Mouse (Mus musculus) 3T3-L1 (cell line): ENCODE data around the gene Nhlrc2.

Source experiments
- DNase-seq: peaks from one replicate; pipeline ENCODE4 v3.0.0-alpha.2; 2015; ENCODE audit warnings: low read depth, low spot score

The Nhlrc2 gene

DNA sequence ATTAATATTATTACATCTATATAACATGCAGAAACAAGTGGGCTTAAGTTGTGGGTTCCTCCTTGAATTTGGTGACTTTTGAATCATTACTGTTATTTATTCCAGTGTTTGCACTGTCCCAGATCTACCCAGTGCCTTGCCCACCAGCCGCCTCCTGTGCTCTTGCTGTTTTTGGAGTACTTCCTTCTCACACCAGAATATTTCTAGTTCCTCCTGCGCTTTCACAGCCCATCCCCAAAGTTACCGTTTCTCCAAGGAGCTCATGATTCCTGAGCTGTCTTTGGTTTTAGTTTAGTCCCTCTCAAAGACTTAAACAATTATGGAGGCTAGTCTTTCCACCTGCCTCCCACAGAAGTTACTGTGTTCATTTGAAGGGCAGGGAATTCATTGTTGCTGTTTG, 15.4 kb downstream of the Nhlrc2 start:
- no peak for DNase-seq

- peak; percentile 56 for DNase-seq
Observed at GRCm38 (mm10) chr19:56565358-56565757, 17.3 kb downstream of the Nhlrc2 start.

- DNase-seq: peak; percentile 79
Observed at GRCm38 (mm10) chr19:56566041-56566440, 18.0 kb downstream of the Nhlrc2 start.

- DNase-seq: no peak
Observed at GRCm38 (mm10) chr19:56566940-56567339, 18.9 kb downstream of the Nhlrc2 start.

DNA sequence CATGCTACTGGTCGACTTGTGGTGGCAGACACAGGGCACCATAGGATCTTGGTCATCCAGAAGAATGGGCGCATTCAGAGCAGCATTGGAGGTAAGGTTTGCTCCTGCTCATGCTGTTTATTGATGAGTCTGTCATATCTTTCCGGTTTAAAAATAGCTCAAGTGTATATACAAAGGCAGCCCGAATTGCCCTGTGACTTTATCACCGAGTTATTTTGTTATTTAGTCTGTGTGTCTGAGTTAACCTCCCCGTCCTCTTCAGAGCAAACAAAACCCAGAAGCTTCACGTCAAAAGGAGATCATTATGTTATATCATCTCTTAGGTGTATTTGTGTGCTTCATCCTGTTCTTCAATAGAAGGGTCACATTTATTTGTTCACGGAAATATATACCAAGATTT, 22.7 kb downstream of the Nhlrc2 start:
- no peak for DNase-seq

- DNase-seq: no peak
Observed at GRCm38 (mm10) chr19:56571234-56571633, 23.2 kb downstream of the Nhlrc2 start.

DNA sequence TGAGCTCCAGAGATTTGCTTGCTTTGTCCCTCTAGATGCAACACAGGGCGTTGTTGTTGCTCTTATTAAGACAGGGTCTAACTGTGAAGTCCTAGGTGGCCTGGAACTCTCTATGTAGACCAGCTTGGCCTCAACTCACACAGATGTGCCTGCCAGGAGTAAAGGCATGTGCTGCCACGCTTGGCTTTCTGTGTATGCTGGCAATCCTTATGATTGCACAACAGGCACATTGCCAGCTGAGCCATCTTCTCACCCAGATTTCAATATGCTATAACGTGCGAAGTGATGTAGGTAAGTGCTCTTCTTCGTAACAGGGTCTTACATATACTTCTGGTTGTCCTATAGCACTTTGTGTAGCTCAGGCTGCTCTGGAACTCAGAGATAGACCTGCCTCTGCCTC, 23.9 kb downstream of the Nhlrc2 start:
- DNase-seq: no peak

- DNase-seq: no peak
Observed at GRCm38 (mm10) chr19:56573184-56573583, 25.1 kb downstream of the Nhlrc2 start.

DNA sequence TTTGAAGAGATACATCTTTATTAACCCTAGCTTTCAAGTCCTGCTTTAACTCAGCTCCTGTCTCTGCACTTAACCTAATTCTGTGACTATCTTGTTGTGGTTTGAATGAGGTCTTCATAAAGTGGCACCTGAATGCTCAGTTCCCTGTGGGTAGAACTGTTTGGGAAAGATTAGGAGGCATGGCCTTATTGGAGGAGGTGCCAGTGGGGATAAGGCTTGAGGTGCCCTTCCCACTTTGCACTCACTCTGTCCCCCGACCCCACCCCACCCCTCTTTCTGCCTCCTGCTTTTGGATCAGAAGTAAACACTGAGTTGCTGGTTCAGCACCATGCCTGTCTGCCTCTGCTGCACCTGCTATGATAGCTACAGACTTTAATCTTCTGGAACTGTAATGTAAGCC, 29.7 kb downstream of the Nhlrc2 start:
- DNase-seq: no peak

- DNase-seq: no peak
Observed at GRCm38 (mm10) chr19:56581981-56582380, 33.9 kb downstream of the Nhlrc2 start.

DNA sequence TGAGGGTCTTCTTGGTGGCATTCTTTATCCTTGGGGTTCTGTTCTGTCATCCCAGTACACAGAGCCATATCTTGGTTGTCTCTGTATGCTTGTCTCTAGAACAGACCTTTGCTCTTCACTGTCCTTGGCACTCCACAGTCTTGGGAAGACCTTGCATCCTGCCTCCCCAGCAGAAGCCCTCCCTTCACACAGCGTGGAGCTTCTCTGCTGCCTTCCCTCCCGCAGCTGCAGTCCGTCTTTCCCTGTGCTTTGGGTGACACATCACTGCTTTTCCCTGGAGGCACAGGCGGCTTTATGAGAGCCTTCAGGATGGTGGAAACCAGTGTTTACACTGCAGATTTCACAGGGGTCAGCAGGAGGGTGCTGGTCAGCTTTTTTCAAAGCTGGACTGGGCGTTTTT, 35.7 kb downstream of the Nhlrc2 start:
- no peak for DNase-seq

DNA sequence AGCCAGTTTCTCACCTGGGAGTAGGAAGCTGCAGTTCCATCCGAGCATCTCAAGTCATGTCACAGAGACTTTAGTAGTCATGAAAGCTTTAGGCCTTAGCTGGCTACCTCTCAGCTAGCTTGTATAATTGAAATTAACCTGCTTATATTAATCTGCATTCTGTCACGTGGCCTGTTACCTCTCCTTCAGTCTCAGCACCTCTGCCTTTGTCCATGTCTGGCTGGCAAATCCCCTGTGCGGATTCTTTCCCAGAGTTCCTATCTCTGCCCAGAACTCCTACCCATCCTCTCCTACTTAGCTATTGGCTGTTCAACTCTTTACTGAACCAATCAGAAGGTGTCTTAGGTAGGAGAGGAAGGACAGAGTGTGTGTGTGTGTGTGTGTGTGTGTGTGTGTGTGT, 36.2 kb downstream of the Nhlrc2 start:
- DNase-seq: no peak

- no peak for DNase-seq
Observed at GRCm38 (mm10) chr19:56586320-56586719, 38.3 kb downstream of the Nhlrc2 start.

DNA sequence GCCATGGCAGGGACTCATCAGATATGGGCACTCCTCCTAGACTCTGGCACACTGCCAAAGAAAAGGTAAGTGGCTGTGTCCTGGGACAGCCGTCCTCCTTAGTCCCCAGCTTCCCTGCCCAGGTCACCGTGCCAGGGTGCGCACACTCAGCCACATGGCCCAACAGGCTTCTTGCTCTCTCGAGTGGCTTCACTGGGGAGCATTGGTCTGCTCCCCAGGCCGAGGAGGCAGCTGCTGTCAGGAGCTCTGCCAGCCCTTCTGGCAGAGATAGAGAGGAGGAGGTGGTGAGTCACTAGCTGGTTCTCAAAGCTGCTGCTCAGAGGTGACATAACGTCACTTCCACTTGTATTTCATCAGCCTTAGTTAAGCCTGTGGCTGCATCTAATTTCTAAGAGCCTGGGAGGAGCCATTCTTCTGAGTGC, 40.2 kb downstream of the Nhlrc2 start:
- peak; percentile 98 for DNase-seq

GRCm38 (mm10) chr19:56589008-56589407, 40.9 kb downstream of the Nhlrc2 start:
- peak; percentile 27 for DNase-seq

DNA sequence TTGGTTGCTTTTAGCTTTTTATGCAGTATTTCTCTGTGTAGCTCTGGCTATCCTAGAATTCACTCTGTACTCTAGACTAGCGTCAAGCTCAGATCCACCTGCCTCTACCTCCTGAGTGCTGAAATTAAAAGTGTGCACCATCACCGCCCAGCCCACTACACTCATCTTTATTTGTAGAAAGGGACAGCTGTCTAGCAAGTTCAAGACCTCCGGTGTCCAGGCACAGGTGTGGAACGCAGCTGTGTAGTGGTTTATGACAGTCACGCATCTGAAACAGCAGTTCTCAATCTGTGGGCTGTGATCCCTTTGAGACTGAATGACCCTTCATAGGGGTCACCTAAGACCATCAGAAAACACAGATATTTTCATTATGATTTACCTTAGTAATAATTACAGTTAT, 41.4 kb downstream of the Nhlrc2 start:
- DNase-seq: no peak

DNA sequence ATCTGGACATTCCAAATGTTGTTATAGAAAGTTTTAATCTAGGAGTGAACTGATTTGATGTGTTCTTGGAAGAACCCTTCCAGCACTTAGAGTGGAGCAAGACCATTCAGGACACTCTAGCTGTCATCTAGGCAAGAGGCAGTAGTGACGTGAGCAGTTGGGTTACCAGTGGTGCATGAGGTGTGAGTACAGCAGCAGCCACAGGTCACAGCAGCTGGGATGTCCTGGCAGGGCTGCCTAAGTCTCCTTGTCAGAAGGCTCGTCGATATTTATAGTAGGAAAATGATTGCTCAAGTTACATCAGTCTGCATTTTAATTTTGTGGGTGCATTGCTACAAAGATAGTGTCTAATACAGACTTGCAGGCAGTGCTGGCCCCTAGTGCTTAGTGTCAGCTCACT, 42.2 kb downstream of the Nhlrc2 start:
- no peak for DNase-seq

GRCm38 (mm10) chr19:56592472-56592871, 44.4 kb downstream of the Nhlrc2 start:
- no peak for DNase-seq

GRCm38 (mm10) chr19:56599996-56600395, 51.9 kb downstream of the Nhlrc2 start:
- no peak for DNase-seq

DNA sequence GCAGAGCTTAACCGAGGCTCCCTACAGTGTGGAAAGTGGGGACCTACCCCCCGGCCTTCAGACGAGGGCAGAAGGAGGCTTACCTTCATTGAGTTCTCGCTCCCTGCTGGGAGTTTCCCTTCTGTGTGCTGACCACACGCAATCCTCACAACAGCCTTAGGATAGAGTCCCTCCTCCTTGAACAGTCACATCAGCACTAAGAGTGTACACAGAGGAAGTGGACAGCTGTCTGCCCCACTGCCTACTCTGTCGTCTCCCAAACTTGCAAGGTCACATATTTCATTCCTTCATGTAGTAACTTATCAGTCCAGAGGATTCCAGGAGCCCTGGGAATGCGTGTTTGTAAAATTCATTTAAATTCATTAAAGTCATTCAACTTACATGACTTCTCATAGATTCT, 52.7 kb downstream of the Nhlrc2 start:
- no peak for DNase-seq

- no peak for DNase-seq
Observed at GRCm38 (mm10) chr19:56601901-56602347, 53.9 kb downstream of the Nhlrc2 start.

DNA sequence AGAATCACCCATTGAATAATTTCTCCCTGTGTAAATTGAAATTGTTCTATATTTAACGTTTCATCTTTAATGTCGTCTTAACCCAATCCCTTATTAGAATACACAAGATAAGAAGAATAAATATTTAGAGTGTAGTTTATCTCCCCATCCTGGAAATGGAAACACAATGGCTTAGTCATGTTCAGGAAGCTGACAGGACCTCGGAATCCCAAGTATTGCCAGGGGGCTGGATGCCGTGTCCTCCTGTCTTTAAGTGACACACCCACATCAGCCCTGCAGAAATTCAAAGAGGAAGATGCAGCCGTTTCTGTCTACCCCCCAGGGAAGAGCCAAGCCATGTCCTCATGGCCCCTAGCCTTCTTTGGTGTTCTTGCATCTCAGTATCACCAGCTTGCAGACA, 60.9 kb downstream of the Nhlrc2 start:
- no peak for DNase-seq

DNA sequence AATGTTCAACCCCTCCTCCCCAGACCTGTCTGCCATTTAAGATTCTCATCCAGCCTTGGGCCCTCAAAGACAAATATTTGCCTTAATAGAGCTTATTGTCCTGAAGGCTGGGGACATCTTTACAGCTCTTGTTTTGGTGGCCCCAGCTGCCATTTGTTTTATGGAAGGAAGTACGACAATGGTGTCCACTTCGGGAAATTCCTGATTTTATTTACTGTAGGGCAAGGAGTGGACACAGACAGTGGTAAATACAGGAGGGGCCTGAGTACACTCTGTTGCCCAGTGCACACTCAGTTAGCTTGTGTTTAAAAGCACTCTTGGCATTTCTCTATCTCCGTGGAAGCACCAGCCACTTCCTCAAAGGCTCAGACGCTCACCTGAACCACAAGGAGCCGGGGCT, 66.1 kb downstream of the Nhlrc2 start:
- no peak for DNase-seq

DNA sequence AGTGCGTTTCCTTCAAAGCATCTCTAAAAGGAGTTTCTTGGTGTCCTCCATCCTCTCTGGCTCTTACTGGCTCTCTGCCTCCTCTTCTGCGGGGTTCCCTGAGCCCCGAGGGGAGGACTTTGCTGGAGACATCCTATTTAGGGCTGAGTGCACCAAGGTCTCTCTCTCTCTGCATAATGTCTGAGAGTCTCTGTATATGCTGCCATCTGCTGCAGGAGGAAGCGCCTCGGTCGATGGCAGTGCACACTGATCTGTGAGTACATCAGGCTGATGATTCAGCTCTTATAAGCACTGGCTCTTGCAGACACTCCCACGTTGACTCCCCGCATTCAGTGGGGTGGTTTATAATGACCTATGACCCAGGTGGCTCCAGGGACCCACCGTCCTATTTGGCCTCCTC, 70.8 kb downstream of the Nhlrc2 start:
- DNase-seq: no peak

DNA sequence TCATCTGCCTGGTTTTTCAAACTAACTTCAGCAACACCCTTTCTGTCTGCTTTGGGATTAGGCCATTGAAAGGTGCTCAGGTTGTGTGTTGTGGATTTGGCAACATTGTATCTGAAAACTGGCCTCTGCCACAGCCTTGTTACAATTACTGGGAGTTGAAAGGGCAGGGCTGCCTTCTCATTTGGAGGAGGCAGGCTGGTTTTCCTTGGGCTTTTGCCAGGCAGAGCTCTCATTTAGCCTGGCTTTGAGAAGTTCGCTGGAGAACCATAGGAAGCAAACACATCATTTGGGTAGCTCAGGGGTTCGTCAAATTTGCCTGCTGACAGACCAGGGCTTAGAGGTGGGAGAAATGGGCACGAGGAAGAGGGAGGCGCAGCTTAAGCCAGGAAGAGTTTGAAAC, 71.5 kb downstream of the Nhlrc2 start:
- no peak for DNase-seq
